Mouse (Mus musculus) embryonic facial prominence, embryonic 11.5 days (tissue): ENCODE results near the gene Rims4. TPM values are rescaled to one million over a fixed set of nuclear protein-coding genes. Genes with fewer than 3 reads are reported as not detected.

Source experiments
- ATAC-seq: fragments of 200-750 bp; cut with Nextera tagmentation; replicated peaks from 2 replicates; pipeline ENCODE4 v1.8.0; 2017; ENCODE audit warnings: low read depth; ENCODE audit not compliant: insufficient number of reproducible peaks, low FRiP score, low TSS enrichment
- DNase-seq: peaks from one replicate; pipeline ENCODE4 v3.0.0-alpha.2; 2015; ENCODE audit warnings: low spot score
- H3K27ac ChIP-seq: fragments of 300-500 bp; sonication (generic); replicated peaks from 2 replicates; pipeline ENCODE4 v1.5.1; 2014; ENCODE audit warnings: mild to moderate bottlenecking, low read depth, low read length, control low read depth
- H3K27me3 ChIP-seq: fragments of 300-500 bp; sonication (generic); 2 replicates; pipeline ENCODE4 v1.6.1; 2014; ENCODE audit warnings: mild to moderate bottlenecking, low read length, moderate library complexity, mixed read lengths; ENCODE audit not compliant: control insufficient read depth, insufficient read depth
- H3K36me3 ChIP-seq: fragments of 300-500 bp; sonication (generic); replicated peaks from 2 replicates; pipeline ENCODE4 v1.6.1; 2014; ENCODE audit warnings: low read depth, mild to moderate bottlenecking, low read length, moderate library complexity, mixed read lengths; ENCODE audit not compliant: control insufficient read depth, insufficient read depth
- H3K4me1 ChIP-seq: fragments of 300-500 bp; sonication (generic); 2 replicates; pipeline ENCODE4 v1.6.1; 2014; ENCODE audit warnings: low read length, mixed read lengths; ENCODE audit not compliant: control insufficient read depth, insufficient read depth
- H3K4me2 ChIP-seq: fragments of 300-500 bp; sonication (generic); 2 replicates; pipeline ENCODE4 v1.6.1; 2014; ENCODE audit warnings: low read depth, mild to moderate bottlenecking, control low read depth, low read length, moderate library complexity
- H3K4me3 ChIP-seq: fragments of 300-500 bp; sonication (generic); 2 replicates; pipeline ENCODE4 v1.5.1; 2014; ENCODE audit warnings: low read depth, low read length, control low read depth
- H3K9ac ChIP-seq: fragments of 300-500 bp; sonication (generic); replicated peaks from 2 replicates; pipeline ENCODE4 v1.6.1; 2014; ENCODE audit warnings: mild to moderate bottlenecking, control low read depth, low read length
- H3K9me3 ChIP-seq: fragments of 300-500 bp; sonication (generic); replicated peaks from 2 replicates; pipeline ENCODE4 v1.6.1; 2016; ENCODE audit warnings: mild to moderate bottlenecking, low read length, inconsistent platforms, mixed read lengths; ENCODE audit not compliant: control insufficient read depth
- WGBS: fragments of 180-500 bp; shearing (Covaris S2); extraction: QIAGEN DNeasy Blood & Tissue Kit; methylation state at CpG from one replicate; pipeline ENCODE4 v1.1.7; 2014; 5-methylcytosine and 5-hydroxymethylcytosine counted together
- polyA plus RNA-seq: library from polyadenylated mRNA; unstranded; fragments of >200 nt; fragmentation: Nextera tagmentation; extraction: Ambion mirVana; gene quantifications from 2 replicates; pipeline ENCODE4 v1.2.1, GENCODE M21; 2014

Rims4 gene
- polyA plus RNA-seq, 1 experiment from 2014 or later: 0.25 TPM

DNA sequence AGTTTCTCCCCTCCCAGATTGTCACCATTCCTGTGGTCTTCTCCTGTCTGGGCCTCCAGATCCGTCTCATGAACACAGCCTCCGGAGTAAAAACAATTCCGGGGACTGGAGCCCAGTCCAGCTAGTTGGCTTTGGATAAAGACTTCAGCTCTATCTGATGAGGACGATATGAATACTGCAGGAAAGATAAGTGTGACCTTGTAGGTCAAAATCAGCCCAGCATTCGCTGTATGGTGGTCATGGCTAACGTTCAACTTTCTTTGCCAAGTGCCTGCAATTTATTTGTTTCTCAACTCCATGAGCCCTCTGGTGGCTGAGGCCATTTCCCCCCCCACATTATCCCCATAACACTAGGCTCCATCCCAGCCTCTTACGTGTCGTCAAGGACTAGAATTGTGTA is 26.0 kb upstream of the Rims4 start:
- ATAC-seq: no peak
- H3K9me3 ChIP-seq: no peaks in the 10 kb centered on the region
- no peak overlapping the region for H3K4me2 ChIP-seq
- DNase-seq: no peak
- no peaks in the 10 kb centered on the region for H3K4me1 ChIP-seq
- 83% methylated on average over 8 of the region's 8 CpGs for WGBS
- no peaks in the 10 kb centered on the region for H3K27me3 ChIP-seq
- no peak overlapping the region for H3K4me3 ChIP-seq
- H3K27ac ChIP-seq: no peak overlapping the region
- H3K9ac ChIP-seq: no peak overlapping the region
- H3K36me3 ChIP-seq: no peaks in the 10 kb centered on the region

DNA sequence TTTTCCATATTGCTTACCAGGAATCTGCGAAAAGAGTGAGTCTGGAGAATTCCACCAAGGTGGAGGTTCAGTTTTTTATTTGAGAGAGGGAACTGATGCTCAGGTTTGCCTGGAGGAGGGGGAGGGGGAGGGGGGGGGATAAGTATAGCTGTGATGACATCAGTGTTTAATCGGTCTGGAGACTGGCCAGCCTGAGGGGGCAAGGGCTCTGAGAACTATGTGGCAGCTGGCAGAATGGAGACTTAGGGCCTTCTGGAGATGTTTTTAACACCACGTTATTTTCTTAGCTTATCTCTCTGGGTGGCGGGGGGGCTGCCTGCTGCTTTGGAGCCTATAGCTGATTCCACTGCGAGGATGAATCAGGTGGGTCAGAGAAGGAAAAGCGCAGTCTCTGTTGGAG is 24.6 kb upstream of the Rims4 start:
- H3K36me3 ChIP-seq: no peaks in the 10 kb centered on the region
- WGBS: 71% methylated on average over 6 of the region's 6 CpGs
- H3K27me3 ChIP-seq: no peaks in the 10 kb centered on the region

DNA sequence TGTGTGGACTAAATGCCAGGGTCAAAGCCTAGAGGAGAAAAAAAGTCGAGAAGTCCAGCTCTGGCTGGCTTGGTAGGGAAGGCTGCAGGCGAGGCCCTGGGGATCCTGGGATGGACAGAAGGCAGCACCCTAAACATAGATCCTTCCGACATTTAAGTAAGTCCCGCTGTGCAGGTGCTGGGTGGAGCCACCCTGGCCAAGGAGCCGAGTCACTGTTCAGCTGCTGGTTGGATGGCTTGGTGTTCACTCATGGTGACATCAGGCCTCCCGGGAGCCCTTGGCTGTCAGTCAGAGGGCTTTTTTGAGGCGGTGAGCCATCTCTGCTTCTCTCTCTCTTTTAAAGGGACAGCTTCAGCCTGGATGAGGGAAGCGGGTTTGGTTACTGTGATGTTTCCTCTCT is 21.0 kb upstream of the Rims4 start:
- 38% methylated on average over 8 of the region's 8 CpGs for WGBS
- no peak overlapping the region for H3K27ac ChIP-seq
- no peaks in the 10 kb centered on the region for H3K36me3 ChIP-seq
- H3K27me3 ChIP-seq: no peaks in the 10 kb centered on the region
- H3K4me2 ChIP-seq: no peak overlapping the region
- no peak overlapping the region for H3K9ac ChIP-seq
- DNase-seq (no peak), ATAC-seq (no peak)
- no peaks in the 10 kb centered on the region for H3K4me1 ChIP-seq
- H3K9me3 ChIP-seq: no peaks in the 10 kb centered on the region
- no peak overlapping the region for H3K4me3 ChIP-seq

More for the DNA sequence above, 24.6 kb upstream of the Rims4 start:
- H3K4me1 ChIP-seq: no peaks in the 10 kb centered on the region
- ATAC-seq (no peak), DNase-seq (no peak)
- no peak overlapping the region for H3K27ac ChIP-seq
- no peak overlapping the region for H3K4me3 ChIP-seq
- no peak overlapping the region for H3K9ac ChIP-seq
- H3K4me2 ChIP-seq: no peak overlapping the region
- no peaks in the 10 kb centered on the region for H3K9me3 ChIP-seq

DNA sequence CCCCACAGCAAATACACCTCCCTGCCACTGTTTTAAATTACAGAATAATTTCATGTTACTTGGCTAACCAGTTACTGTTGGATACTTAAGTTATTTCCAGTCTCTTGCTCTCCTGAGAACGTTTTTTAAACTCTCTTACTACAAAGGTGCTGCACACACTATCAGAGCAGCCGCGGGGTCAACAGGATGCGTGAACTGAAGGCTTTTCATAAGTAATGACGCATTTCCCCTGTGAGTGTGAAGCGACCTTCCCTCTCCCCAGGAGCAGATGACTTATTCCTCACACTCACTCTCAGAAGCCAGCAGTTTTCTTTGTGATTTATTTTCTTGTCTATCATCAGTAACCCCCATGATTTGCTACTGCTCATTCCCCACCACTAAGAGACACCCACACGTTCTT is 13.7 kb upstream of the Rims4 start:
- H3K4me3 ChIP-seq: no peak overlapping the region
- no peaks in the 10 kb centered on the region for H3K9me3 ChIP-seq
- H3K27ac ChIP-seq: no peak overlapping the region
- no peak overlapping the region for H3K4me2 ChIP-seq
- no peaks in the 10 kb centered on the region for H3K27me3 ChIP-seq
- DNase-seq (no peak), ATAC-seq (no peak)
- H3K4me1 ChIP-seq: no peaks in the 10 kb centered on the region
- no peaks in the 10 kb centered on the region for H3K36me3 ChIP-seq
- no peak overlapping the region for H3K9ac ChIP-seq
- WGBS: 51% methylated on average over 7 of the region's 7 CpGs

DNA sequence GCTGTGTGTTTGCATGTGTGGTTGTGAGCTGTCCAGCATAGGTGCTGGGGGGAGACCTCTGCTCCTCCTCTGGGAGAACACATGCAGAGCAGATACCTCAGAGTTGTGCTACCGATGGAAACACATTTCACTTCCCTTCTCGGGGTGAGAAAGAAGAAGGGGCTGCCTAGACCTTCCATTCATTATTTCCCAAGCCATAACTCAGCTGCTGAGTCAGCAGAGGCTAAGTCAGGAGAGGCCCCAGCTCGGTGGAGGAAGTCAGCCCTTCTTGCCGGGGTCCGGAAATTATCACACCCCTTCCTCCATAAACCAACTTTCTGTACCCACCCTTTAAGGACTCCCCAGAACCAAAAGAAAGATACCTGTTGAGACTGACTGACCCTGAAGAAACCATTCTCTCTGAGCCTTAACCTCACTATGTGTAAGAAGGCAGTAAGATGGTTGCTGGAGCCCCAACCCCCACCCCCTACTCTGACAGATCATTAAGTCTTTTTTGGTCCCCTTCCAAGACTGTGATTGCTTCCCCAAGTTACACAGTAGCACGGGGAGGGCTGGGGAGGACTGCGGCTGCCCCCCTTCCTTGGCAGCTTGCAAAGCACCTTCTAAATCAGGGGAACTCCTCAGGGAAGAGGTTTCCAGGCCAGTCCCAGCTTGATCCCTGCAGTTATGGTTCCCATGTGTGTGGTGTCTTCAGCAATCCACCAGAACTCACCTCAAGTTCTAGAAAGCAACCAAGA is 10.1 kb upstream of the Rims4 start:
- Histone ChIP-seq H3K9me3 (no peaks in the 10 kb centered on the region), H3K4me3 (no peak overlapping the region), H3K27me3 (no peaks in the 10 kb centered on the region), H3K27ac (no peak overlapping the region), H3K36me3 (no peaks in the 10 kb centered on the region), H3K9ac (no peak overlapping the region), H3K4me1 (no peaks in the 10 kb centered on the region), H3K4me2 (no peak overlapping the region)
- WGBS: 79% methylated on average over 7 of the region's 7 CpGs
- DNase-seq (no peak), ATAC-seq (no peak)

DNA sequence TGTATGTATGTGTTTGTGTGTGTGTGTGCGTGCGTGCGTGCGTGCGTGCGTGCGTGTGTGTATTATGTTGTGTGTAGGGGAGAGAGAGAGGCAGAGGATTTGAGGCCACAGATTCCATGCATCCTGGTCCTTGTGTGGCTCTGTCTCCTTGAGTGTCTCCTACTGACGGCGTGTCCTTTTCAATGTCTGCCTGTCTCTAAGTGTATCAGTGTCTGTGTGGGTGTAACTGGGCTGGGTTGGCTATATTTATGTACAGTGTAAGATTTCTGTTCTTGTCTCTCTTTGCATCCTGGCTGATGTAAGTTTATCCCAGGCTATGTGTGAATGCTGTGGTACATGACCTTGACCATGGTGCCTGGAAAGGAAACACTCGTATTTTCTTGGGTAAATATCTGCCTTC is 6.6 kb upstream of the Rims4 start:
- no peaks in the 10 kb centered on the region for H3K9me3 ChIP-seq
- DNase-seq (no peak), ATAC-seq (no peak)
- no peaks in the 10 kb centered on the region for H3K4me1 ChIP-seq
- H3K4me2 ChIP-seq: no peak overlapping the region
- WGBS: 92% methylated on average over 10 of the region's 10 CpGs
- H3K27me3 ChIP-seq: peaks cover 9% of the 10 kb centered on the region
- no peak overlapping the region for H3K27ac ChIP-seq
- no peak overlapping the region for H3K9ac ChIP-seq
- H3K36me3 ChIP-seq: no peaks in the 10 kb centered on the region
- H3K4me3 ChIP-seq: no peak overlapping the region

DNA sequence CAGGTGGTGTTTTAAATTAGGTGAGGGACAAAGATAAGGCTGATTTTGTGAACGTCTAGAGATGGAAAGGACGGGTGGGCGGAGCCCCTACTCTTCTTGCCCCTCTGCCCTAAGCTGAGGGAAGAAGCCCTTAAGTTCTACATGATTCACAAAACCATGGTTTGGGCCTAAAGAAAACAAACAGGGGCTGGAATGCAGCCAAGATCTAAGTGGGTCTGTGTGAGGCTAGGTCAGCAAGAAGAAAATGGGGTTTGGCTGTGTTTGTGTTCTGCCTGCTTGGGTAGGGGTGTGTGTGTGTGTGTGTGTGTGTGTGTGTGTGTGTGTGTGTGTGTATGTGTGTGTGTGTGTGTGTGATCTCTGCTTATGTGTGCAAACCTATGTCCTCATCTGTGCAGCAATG is 6.0 kb upstream of the Rims4 start:
- Histone ChIP-seq H3K27ac (no peak overlapping the region), H3K9me3 (no peaks in the 10 kb centered on the region), H3K4me2 (no peak overlapping the region), H3K27me3 (peaks cover 14% of the 10 kb centered on the region), H3K9ac (no peak overlapping the region), H3K36me3 (no peaks in the 10 kb centered on the region), H3K4me3 (no peak overlapping the region), H3K4me1 (no peaks in the 10 kb centered on the region)
- no peak for ATAC-seq
- no peak for DNase-seq
- WGBS: 72% methylated on average over 3 of the region's 3 CpGs

DNA sequence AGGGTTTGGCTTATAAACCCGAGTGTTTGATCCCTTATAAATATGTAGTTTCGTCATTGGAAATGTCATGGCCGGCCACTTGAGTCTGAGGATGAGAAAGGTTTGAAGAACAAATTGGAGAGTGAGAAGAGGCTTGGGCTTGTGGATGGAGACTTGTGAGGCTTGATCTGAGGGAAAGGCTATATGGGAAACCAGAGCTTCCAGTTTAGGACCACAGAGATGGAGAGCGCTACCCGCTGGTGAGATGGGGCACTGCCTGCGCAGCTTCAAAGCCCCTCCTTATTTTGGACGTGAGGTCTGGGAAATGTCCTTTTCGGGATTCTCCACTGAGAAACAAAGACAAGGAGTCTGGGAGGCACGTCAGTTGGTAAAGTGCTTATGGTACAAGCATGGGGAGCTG is 4.6 kb upstream of the Rims4 start:
- ATAC-seq (no peak), DNase-seq (no peak)
- Histone ChIP-seq H3K36me3 (no peaks in the 10 kb centered on the region), H3K4me3 (no peak overlapping the region), H3K27me3 (peaks cover 28% of the 10 kb centered on the region), H3K27ac (no peak overlapping the region), H3K4me1 (no peaks in the 10 kb centered on the region), H3K4me2 (no peak overlapping the region), H3K9me3 (no peaks in the 10 kb centered on the region), H3K9ac (no peak overlapping the region)
- WGBS: 51% methylated on average over 9 of the region's 9 CpGs
